Mouse (Mus musculus) megakaryocyte, embryonic 14.5 days (primary cell): ENCODE data around the gene Cftr.

Experiments used
- FLI1 ChIP-seq: IDR thresholded peaks from 2 replicates; pipeline ENCODE4 v1.6.1; 2012; ENCODE audit warnings: low read length, inconsistent platforms, mixed read lengths
- GATA1 ChIP-seq: IDR thresholded peaks from 3 replicates; pipeline ENCODE4 v1.6.1; 2012; ENCODE audit warnings: mixed read lengths, low read length, inconsistent platforms, borderline replicate concordance

DNA sequence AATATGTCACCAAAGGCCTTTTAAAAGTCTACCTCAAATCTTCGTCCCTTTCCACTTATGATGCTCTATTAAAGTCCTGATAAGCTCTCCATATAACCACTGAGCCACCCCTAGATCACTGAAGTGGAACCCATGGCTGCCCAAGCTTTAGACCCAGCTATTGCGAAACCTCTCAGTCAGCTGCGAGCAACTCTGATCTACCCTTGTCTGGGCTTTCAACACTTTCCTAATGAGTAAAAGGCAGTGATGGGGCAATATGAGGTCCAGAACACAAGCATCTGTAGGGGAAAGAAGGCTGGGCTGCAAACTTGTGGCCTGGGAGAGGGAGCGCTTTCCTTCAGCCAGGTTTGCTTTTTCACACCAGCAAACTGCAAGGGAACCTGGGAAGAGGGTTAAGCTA, 199.2 kb downstream of the Cftr start:
- TF ChIP-seq GATA1, result no peak
- TF ChIP-seq FLI1, result no peak
